Mouse (Mus musculus): ENCODE results near the gene Pdpn. TPM values are rescaled to one million over a fixed set of nuclear protein-coding genes. Genes with fewer than 3 reads are reported as not detected.

Gene Pdpn
- polyA plus RNA-seq, 1 experiment: 179 TPM

DNA sequence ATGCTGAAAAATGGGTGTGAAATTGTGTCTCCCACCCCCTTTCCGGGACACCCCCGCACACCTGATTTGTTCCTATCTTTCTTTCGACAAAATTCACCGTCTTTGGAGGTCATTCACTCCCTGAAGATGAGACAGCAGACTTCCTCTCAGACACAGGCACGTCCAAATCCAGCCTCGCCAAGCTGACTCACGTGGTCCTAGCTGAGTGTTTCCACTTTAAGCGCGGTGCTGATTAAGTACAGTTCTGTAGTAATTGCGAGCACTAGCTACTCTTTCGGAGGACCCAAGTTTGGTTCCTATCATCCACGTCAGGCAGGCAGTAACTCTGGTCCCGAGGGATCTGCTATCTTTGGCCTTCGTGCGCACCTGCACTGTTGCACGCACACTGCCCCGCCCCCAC is 35.6 kb upstream of the Pdpn start:
- H3K4me3 ChIP-seq (ENCODE audit: low read depth, low read length): no peak overlapping the region
- peaks cover 2% of the 10 kb centered on the region for H3K4me1 ChIP-seq (ENCODE audit: control insufficient read depth, insufficient read depth, low read length)
- no peak overlapping the region for H3K27ac ChIP-seq (ENCODE audit: insufficient read depth, low read length)
- no peaks in the 10 kb centered on the region for H3K27me3 ChIP-seq (ENCODE audit: control insufficient read depth, insufficient read depth, low read length, poor library complexity, severe bottlenecking)
- no peak overlapping the region for H3K9ac ChIP-seq (ENCODE audit: low read depth, poor library complexity, severe bottlenecking)
- no peaks in the 10 kb centered on the region for H3K36me3 ChIP-seq (ENCODE audit: control insufficient read depth, insufficient read depth, low read length, poor library complexity, severe bottlenecking)
- H3K9me3 ChIP-seq (replicated peaks; ENCODE audit: control insufficient read depth, insufficient read depth, low read length, poor library complexity, severe bottlenecking): no peaks in the 10 kb centered on the region
- TF ChIP-seq EP300 (IDR thresholded peaks at IDR 0.05; ENCODE audit: insufficient read depth, low read depth, low read length): no peak
- TF ChIP-seq CTCF (IDR thresholded peaks at IDR 0.05; ENCODE audit: low read depth, low read length): no peak
- TF ChIP-seq POLR2A (IDR thresholded peaks at IDR 0.05; ENCODE audit: insufficient read depth, low read length): no peak

DNA sequence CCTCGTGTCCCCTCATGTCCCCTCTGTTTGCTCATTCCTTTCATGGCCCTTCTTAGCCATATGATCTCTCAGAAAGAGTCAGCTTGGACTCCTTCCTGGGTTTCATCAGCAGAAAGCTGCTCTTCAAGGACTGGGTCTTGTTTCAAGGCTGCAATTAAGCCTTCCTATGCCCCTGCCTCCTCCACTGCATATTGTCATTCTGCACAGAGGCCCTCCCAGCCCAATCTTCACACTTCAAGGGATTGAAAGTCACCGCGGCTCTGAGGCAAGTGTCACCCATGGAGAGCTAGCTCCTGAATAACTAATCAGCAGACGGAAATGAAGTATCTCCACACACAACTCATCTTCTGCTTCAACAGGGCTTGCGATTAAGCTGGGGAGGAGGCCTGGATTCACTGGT is 34.8 kb upstream of the Pdpn start:
- no peaks in the 10 kb centered on the region for H3K36me3 ChIP-seq (ENCODE audit: control insufficient read depth, insufficient read depth, low read length, poor library complexity, severe bottlenecking)
- no peaks in the 10 kb centered on the region for H3K9me3 ChIP-seq (replicated peaks; ENCODE audit: control insufficient read depth, insufficient read depth, low read length, poor library complexity, severe bottlenecking)
- H3K4me1 ChIP-seq (ENCODE audit: control insufficient read depth, insufficient read depth, low read length): peaks cover 2% of the 10 kb centered on the region
- H3K27ac ChIP-seq (ENCODE audit: insufficient read depth, low read length): no peak overlapping the region
- H3K4me3 ChIP-seq (ENCODE audit: low read depth, low read length): no peak overlapping the region
- no peak overlapping the region for H3K9ac ChIP-seq (ENCODE audit: low read depth, poor library complexity, severe bottlenecking)
- TF ChIP-seq EP300 (IDR thresholded peaks at IDR 0.05; ENCODE audit: insufficient read depth, low read depth, low read length) (no peak), CTCF (IDR thresholded peaks at IDR 0.05; ENCODE audit: low read depth, low read length) (no peak), POLR2A (IDR thresholded peaks at IDR 0.05; ENCODE audit: insufficient read depth, low read length) (no peak)
- no peaks in the 10 kb centered on the region for H3K27me3 ChIP-seq (ENCODE audit: control insufficient read depth, insufficient read depth, low read length, poor library complexity, severe bottlenecking)

DNA sequence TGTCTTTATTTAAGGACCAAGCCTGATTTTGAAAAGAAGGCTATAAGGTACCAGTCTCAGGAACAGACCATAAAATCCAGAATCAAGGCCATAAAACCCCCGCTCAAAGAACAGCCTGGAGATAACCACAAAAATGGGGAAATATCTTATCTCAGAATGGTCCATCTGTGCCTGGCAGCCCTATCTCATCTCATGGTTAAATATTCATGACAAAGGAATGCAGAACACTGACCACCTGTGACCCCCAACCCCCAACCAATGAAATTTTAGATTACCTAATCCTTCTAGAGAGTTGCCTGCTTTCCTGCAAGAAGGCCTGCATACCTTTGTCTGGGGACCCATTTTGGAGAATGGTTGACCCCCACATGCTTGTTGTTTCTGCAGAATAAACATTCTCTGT is 32.4 kb upstream of the Pdpn start:
- Histone ChIP-seq H3K9me3 (replicated peaks; ENCODE audit: control insufficient read depth, insufficient read depth, low read length, poor library complexity, severe bottlenecking) (no peaks in the 10 kb centered on the region), H3K27ac (ENCODE audit: insufficient read depth, low read length) (no peak overlapping the region), H3K9ac (ENCODE audit: low read depth, poor library complexity, severe bottlenecking) (no peak overlapping the region), H3K36me3 (ENCODE audit: control insufficient read depth, insufficient read depth, low read length, poor library complexity, severe bottlenecking) (no peaks in the 10 kb centered on the region), H3K4me3 (ENCODE audit: low read depth, low read length) (no peak overlapping the region), H3K27me3 (ENCODE audit: control insufficient read depth, insufficient read depth, low read length, poor library complexity, severe bottlenecking) (no peaks in the 10 kb centered on the region), H3K4me1 (ENCODE audit: control insufficient read depth, insufficient read depth, low read length) (peaks cover 2% of the 10 kb centered on the region)
- TF ChIP-seq CTCF (IDR thresholded peaks at IDR 0.05; ENCODE audit: low read depth, low read length) (no peak), EP300 (IDR thresholded peaks at IDR 0.05; ENCODE audit: insufficient read depth, low read depth, low read length) (no peak), POLR2A (IDR thresholded peaks at IDR 0.05; ENCODE audit: insufficient read depth, low read length) (no peak)

- no peaks in the 10 kb centered on the region for H3K36me3 ChIP-seq (ENCODE audit: control insufficient read depth, insufficient read depth, low read length, poor library complexity, severe bottlenecking)
- no peaks in the 10 kb centered on the region for H3K4me1 ChIP-seq (ENCODE audit: control insufficient read depth, insufficient read depth, low read length)
- no peaks in the 10 kb centered on the region for H3K27me3 ChIP-seq (ENCODE audit: control insufficient read depth, insufficient read depth, low read length, poor library complexity, severe bottlenecking)
- H3K27ac ChIP-seq (ENCODE audit: insufficient read depth, low read length): no peak overlapping the region
- no peaks in the 10 kb centered on the region for H3K9me3 ChIP-seq (replicated peaks; ENCODE audit: control insufficient read depth, insufficient read depth, low read length, poor library complexity, severe bottlenecking)
- H3K9ac ChIP-seq (ENCODE audit: low read depth, poor library complexity, severe bottlenecking): no peak overlapping the region
- no peak overlapping the region for H3K4me3 ChIP-seq (ENCODE audit: low read depth, low read length)
- no peak for TF ChIP-seq POLR2A (IDR thresholded peaks at IDR 0.05; ENCODE audit: insufficient read depth, low read length)
- no peak for TF ChIP-seq CTCF (IDR thresholded peaks at IDR 0.05; ENCODE audit: low read depth, low read length)
- no peak for TF ChIP-seq EP300 (IDR thresholded peaks at IDR 0.05; ENCODE audit: insufficient read depth, low read depth, low read length)
Measured at GRCm38 (mm10) chr4:143330566-143330965, 31.2 kb upstream of the Pdpn start.

- peaks cover 2% of the 10 kb centered on the region for H3K4me1 ChIP-seq (ENCODE audit: control insufficient read depth, insufficient read depth, low read length)
- no peak overlapping the region for H3K9ac ChIP-seq (ENCODE audit: low read depth, poor library complexity, severe bottlenecking)
- H3K36me3 ChIP-seq (ENCODE audit: control insufficient read depth, insufficient read depth, low read length, poor library complexity, severe bottlenecking): no peaks in the 10 kb centered on the region
- H3K27me3 ChIP-seq (ENCODE audit: control insufficient read depth, insufficient read depth, low read length, poor library complexity, severe bottlenecking): no peaks in the 10 kb centered on the region
- no peak overlapping the region for H3K4me3 ChIP-seq (ENCODE audit: low read depth, low read length)
- H3K9me3 ChIP-seq (replicated peaks; ENCODE audit: control insufficient read depth, insufficient read depth, low read length, poor library complexity, severe bottlenecking): no peaks in the 10 kb centered on the region
- TF ChIP-seq CTCF (IDR thresholded peaks at IDR 0.05; ENCODE audit: low read depth, low read length) (peak; percentile 92), POLR2A (IDR thresholded peaks at IDR 0.05; ENCODE audit: insufficient read depth, low read length) (no peak)
- H3K27ac ChIP-seq (ENCODE audit: insufficient read depth, low read length): no peak overlapping the region
Measured at GRCm38 (mm10) chr4:143325625-143325941, 26.2 kb upstream of the Pdpn start.

- H3K27ac ChIP-seq (ENCODE audit: insufficient read depth, low read length): 0 out of 2 replicates have a peak overlapping the region, but pooled peaks have one; percentile 10
- TF ChIP-seq POLR2A (IDR thresholded peaks at IDR 0.05; ENCODE audit: insufficient read depth, low read length) (no peak), CTCF (IDR thresholded peaks at IDR 0.05; ENCODE audit: low read depth, low read length) (no peak), EP300 (IDR thresholded peaks at IDR 0.05; ENCODE audit: insufficient read depth, low read depth, low read length) (no peak)
- no peak overlapping the region for H3K4me3 ChIP-seq (ENCODE audit: low read depth, low read length)
- no peaks in the 10 kb centered on the region for H3K9me3 ChIP-seq (replicated peaks; ENCODE audit: control insufficient read depth, insufficient read depth, low read length, poor library complexity, severe bottlenecking)
- H3K4me1 ChIP-seq (ENCODE audit: control insufficient read depth, insufficient read depth, low read length): peaks cover 2% of the 10 kb centered on the region
- H3K9ac ChIP-seq (ENCODE audit: low read depth, poor library complexity, severe bottlenecking): no peak overlapping the region
- H3K27me3 ChIP-seq (ENCODE audit: control insufficient read depth, insufficient read depth, low read length, poor library complexity, severe bottlenecking): no peaks in the 10 kb centered on the region
- no peaks in the 10 kb centered on the region for H3K36me3 ChIP-seq (ENCODE audit: control insufficient read depth, insufficient read depth, low read length, poor library complexity, severe bottlenecking)
Measured at GRCm38 (mm10) chr4:143324925-143325624, 25.7 kb upstream of the Pdpn start.
